Mouse (Mus musculus): ENCODE data around the gene Nol6.
A peak's percentile ranks its signal among the peaks of the same experiment; 100 is the strongest.

The Nol6 gene

GRCm38 (mm10) chr4:41118706-41119292 lies 5.5 kb downstream of the Nol6 start:
- DNase-seq (ENCODE audit: low spot score) = peak; percentile 56

GRCm38 (mm10) chr4:41116817-41117216 lies 7.4 kb downstream of the Nol6 start:
- DNase-seq (ENCODE audit: low spot score) = no peak

- no peak for DNase-seq (ENCODE audit: low spot score)
Observed at GRCm38 (mm10) chr4:41115793-41116192, 8.5 kb downstream of the Nol6 start.

GRCm38 (mm10) chr4:41115074-41115473 lies 9.2 kb downstream of the Nol6 start:
- DNase-seq (ENCODE audit: low spot score) = no peak

GRCm38 (mm10) chr4:41114358-41115070 lies 9.7 kb downstream of the Nol6 start:
- no peak for DNase-seq (ENCODE audit: low spot score)

GRCm38 (mm10) chr4:41108717-41109425 lies 15.4 kb downstream of the Nol6 start:
- DNase-seq (ENCODE audit: low spot score) = no peak

- DNase-seq (ENCODE audit: low spot score) = no peak
Observed at GRCm38 (mm10) chr4:41107440-41107839, 16.8 kb downstream of the Nol6 start.

- DNase-seq (ENCODE audit: low spot score) = no peak
Observed at GRCm38 (mm10) chr4:41102901-41103300, 21.4 kb downstream of the Nol6 start.

- DNase-seq (ENCODE audit: low spot score) = no peak
Observed at GRCm38 (mm10) chr4:41100986-41101385, 23.3 kb downstream of the Nol6 start.

- no peak for DNase-seq (ENCODE audit: low spot score)
Observed at GRCm38 (mm10) chr4:41098577-41098951, 25.7 kb downstream of the Nol6 start.

- peak; percentile 50 for DNase-seq (ENCODE audit: low spot score)
Observed at GRCm38 (mm10) chr4:41097871-41098576, 26.2 kb downstream of the Nol6 start, which contains the start of gene Aqp3. Aqp3 (minus strand) TSS chr4:41098183.

- no peak for DNase-seq (ENCODE audit: low spot score)
Observed at GRCm38 (mm10) chr4:41097381-41097780, 26.9 kb downstream of the Nol6 start.

GRCm38 (mm10) chr4:41096794-41097193 lies 27.5 kb downstream of the Nol6 start:
- no peak for DNase-seq (ENCODE audit: low spot score)

- no peak for DNase-seq (ENCODE audit: low spot score)
Observed at GRCm38 (mm10) chr4:41096169-41096568, 28.1 kb downstream of the Nol6 start.

- DNase-seq (ENCODE audit: low spot score) = no peak
Observed at GRCm38 (mm10) chr4:41094361-41094760, 29.9 kb downstream of the Nol6 start.

GRCm38 (mm10) chr4:41092958-41093357 lies 31.3 kb downstream of the Nol6 start:
- DNase-seq (ENCODE audit: low spot score) = no peak

GRCm38 (mm10) chr4:41091391-41091790 lies 32.9 kb downstream of the Nol6 start:
- DNase-seq (ENCODE audit: low spot score) = no peak

- DNase-seq (ENCODE audit: low spot score) = no peak
Observed at GRCm38 (mm10) chr4:41089705-41090104, 34.5 kb downstream of the Nol6 start.

- no peak for DNase-seq (ENCODE audit: low spot score)
Observed at GRCm38 (mm10) chr4:41089189-41089588, 35.1 kb downstream of the Nol6 start.

- DNase-seq (ENCODE audit: low spot score) = no peak
Observed at GRCm38 (mm10) chr4:41087459-41088298, 36.6 kb downstream of the Nol6 start.

- DNase-seq (ENCODE audit: low spot score) = no peak
Observed at GRCm38 (mm10) chr4:41086947-41087346, 37.3 kb downstream of the Nol6 start.

- no peak for DNase-seq (ENCODE audit: low spot score)
Observed at GRCm38 (mm10) chr4:41084819-41085218, 39.4 kb downstream of the Nol6 start.
